Mouse (Mus musculus): ENCODE results near the gene Mrpl14.

DNA sequence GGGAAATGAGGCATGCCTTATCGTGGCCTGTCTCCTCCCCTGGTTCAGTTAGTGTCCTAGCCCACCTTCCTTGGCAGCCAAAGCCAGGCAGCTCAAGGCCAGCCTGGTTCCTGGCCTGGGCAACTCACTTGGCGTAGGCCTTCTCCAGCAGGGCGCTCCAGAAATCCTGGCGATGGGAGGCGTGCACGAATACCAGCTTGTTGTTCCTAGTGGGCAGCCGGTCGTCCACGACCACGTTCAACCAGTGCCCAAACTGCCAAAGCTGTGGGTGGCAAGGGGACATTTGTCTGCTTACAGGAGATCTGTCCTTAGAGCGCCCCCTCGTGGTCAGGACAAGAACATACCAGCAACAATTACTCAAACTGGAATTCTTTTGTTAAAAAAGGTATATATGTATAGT lies 43.4 kb upstream of the Mrpl14 start:
- TF ChIP-seq TAL1 (IDR thresholded peaks at IDR 0.05; ENCODE audit: low read length) (no peak), GATA1 (IDR thresholded peaks at IDR 0.05; ENCODE audit: low read length) (no peak)

All from erythroblast, embryonic 14.5 days (primary cell).